Mouse (Mus musculus): ENCODE results near the gene Haus4.

The Haus4 gene

GRCm38 (mm10) chr14:54553975-54554769 is at the start of gene Haus4:
Gene Haus4 (minus strand): TSS chr14:54554616.
- DNase-seq (ENCODE audit: extremely low spot score, low spot score), result peak; percentile 92

DNA sequence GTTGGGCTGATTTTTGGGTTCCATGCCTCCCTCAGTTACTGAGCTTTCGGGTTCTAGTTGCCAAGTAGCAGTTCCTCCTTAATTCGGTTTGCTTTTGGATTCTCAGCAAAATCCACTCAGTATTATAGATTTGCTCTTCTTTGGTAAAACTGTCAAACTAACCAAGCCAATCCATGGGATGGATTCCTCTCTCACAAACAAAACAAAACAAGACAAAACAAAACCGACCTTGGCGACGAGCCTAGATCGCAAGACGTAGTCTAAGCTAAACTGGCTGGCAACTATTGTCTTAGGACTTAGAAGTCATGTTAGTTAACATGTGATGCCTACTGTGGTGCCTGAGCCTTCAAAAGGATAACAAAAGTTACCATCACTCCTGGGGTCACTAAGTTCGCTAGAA is 49.3 kb upstream of the Haus4 start:
- no peak for DNase-seq (ENCODE audit: extremely low spot score, low spot score)

- DNase-seq (ENCODE audit: extremely low spot score, low spot score), result peak; percentile 90
These were observed 48.7 kb upstream of the Haus4 start for GRCm38 (mm10) chr14:54603038-54603654.

- no peak for DNase-seq (ENCODE audit: extremely low spot score, low spot score)
These were observed 48.2 kb upstream of the Haus4 start for GRCm38 (mm10) chr14:54602613-54603012.

- no peak for DNase-seq (ENCODE audit: extremely low spot score, low spot score)
These were observed 47.2 kb upstream of the Haus4 start for GRCm38 (mm10) chr14:54601601-54602000.

GRCm38 (mm10) chr14:54597084-54597483 is 42.7 kb upstream of the Haus4 start:
- DNase-seq (ENCODE audit: extremely low spot score, low spot score), result no peak

DNA sequence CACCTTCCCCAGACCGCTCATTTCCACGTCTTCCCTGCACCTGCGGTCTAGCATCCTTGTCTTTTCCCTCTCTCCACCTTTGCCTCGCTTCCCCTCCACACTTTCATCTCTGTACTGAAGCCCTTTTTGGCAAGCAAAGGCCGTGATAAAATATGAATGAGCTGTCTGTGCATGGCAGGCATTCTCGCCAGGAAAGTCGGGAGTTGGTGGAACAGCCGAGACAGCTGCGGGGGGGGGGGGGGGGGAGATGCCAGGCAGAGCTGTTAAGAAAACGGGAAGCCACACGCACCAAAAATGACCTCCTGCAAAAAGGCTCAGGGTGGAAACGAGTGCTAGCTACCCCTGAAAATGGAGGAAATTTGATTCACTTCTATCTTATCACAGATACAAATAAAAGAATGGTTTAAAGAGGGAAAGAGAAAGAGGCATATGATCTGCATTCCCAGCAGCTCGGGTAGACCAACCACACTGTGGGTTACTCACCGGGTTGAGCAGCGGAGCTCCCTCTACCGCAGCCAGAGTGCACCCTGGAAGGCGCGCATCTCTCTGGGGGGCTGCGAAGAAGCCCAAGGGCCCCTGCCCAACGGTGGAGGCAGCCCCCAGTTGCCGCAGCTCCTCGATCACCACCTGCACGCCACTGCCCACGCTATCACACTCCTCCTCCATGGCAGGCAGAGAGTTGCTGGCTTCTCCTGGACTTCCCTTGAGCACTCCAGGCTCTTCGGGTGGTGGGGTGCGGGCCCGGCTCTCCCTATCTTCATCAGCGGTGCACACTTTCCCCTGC is 40.4 kb upstream of the Haus4 start:
- no peak for DNase-seq (ENCODE audit: extremely low spot score, low spot score)

DNA sequence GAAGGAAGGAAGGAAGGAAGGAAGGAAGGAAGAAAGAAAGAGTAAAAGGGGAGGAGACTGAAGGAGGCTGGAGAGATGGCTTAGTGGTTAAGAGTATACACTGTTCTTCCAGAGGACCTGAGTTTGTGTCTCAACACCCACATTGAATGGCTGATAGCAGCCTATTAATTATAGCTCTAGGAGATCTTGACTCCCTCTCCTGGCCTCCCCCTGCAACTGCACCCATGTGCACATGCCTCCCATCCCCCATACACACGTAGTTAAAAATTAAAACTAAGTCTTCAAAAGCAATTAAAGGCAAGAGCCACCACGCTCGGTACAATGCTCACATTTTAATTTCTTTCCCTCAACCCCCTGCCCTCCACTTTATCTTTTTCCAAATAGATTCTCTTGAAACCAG is 39.6 kb upstream of the Haus4 start:
- DNase-seq (ENCODE audit: extremely low spot score, low spot score), result no peak

DNA sequence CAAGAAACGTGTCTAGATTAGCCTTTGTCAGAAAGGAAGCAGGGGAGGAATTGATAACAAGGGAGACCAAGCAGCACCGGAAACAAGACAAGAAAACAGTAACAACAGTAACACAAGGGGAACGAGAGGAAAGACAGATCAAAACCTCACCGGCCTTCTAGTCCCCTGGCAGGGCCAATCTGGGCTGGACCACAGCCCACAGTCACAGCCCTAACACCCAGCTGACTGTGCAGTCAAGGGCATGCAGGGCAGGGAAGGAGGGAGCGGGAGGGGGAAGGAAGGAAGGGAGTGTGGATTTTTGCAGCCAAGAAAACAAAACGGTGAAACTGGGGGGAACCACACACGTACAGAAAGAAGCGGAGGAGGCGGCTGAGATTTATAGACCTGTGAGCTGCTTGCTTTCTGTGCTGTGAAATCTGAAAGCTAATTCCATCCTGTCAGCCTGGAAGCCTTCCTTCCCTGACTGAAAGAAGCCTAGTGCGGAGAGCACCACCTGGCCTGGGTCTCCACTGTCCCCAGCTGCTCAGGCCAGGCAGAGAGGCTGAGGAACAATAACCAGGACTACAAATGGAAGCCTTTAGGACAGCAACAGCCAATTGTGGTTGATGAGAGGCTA is 38.0 kb upstream of the Haus4 start:
- no peak for DNase-seq (ENCODE audit: extremely low spot score, low spot score)

DNA sequence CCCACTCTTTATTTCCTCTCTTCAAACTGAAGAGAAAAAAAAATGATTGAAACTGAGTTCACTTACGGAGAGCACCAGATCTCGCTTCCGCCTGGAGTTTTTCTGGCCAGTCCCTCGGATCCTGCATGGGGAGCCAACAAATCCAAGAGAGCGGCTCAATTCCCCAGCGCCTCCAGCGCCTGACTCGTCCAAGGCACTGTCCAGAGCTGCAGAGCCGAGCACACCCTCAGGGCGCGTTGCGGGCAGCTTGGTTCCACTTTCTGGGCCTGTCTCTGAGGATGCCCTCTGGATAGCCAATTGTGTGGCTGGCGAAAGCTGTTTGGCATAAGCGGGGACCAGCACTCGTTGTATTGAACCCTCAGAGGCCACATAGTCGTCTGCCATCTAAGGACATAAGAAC is 36.6 kb upstream of the Haus4 start:
- no peak for DNase-seq (ENCODE audit: extremely low spot score, low spot score)

DNA sequence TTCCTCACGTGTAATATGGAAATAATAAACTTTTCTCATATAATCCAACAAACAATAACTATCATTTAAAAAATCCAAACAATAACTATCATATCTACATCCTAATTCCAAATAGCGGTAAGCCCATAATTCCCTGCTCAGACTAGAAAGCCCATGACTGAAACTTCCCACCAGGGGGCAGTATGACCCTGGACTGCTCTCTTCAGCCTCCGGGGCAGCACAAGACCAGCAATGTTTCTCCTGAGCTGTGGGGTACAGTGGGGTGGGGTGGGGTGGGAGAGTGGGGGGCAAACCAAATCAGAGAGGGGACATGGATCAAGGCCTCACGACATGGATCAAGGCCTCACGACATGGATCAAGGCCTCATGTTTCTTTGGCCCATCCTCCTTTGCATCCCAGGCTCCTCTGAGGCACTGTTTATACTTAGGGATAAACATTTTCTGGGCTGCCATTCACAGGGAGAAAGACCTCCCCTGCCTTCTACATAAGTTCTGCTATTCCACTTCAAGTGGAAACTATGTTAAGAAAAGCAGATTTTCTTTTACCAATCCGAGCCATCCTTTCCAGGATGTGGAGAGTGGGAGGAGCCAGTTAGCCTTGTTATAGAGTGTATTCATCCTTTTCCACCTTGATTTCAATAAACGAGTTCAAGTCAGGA is 29.4 kb upstream of the Haus4 start:
- peak; percentile 64 for DNase-seq (ENCODE audit: extremely low spot score, low spot score)

DNA sequence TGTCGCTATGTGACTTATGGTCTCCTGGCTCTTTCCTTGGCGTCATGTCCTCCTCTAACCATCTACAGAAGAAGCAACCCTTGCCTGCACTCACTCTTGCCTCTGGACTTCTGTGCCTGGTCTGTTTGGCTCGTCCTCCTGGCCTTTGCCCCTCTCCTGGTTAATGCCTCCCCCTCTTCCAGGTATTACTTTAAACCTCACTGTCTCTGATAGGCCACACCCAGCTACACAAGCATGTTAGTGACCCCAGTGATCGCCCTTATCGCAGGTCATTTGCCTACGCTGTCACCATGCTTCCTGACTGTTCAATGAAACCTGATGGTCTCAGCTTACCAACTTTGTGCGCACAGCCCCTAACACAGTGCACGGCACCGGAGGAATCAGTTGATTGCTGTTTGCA is 28.1 kb upstream of the Haus4 start:
- no peak for DNase-seq (ENCODE audit: extremely low spot score, low spot score)

DNA sequence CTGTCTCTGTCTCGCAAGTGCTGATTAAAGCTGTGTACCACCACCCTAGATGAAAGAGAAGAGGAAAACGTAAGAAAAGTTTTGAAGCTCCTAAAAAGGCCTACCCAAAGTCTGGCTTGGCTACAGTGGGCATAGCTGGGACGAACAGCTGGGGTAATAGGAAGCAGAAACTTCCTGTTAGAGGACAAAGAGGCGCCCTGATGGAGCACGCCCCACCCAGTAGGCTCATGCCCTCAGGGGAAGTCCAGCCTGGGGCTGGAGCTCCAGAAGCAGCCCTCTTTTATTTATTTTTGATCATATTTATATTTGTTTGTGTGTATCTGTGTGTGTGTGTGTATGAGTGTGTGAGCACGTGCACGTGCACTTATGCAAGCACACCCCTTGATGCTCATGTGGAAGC is 25.2 kb upstream of the Haus4 start:
- no peak for DNase-seq (ENCODE audit: extremely low spot score, low spot score)

- no peak for DNase-seq (ENCODE audit: extremely low spot score, low spot score)
These were observed 23.6 kb upstream of the Haus4 start for GRCm38 (mm10) chr14:54578063-54578462.

GRCm38 (mm10) chr14:54577089-54577982 is 22.9 kb upstream of the Haus4 start, which contains the start of gene Ajuba:
Gene Ajuba (minus strand): TSS chr14:54577558.
- peak; percentile 96 for DNase-seq (ENCODE audit: extremely low spot score, low spot score)

- peak; percentile 77 for DNase-seq (ENCODE audit: extremely low spot score, low spot score)
These were observed 22.0 kb upstream of the Haus4 start for GRCm38 (mm10) chr14:54576241-54577088.

DNA sequence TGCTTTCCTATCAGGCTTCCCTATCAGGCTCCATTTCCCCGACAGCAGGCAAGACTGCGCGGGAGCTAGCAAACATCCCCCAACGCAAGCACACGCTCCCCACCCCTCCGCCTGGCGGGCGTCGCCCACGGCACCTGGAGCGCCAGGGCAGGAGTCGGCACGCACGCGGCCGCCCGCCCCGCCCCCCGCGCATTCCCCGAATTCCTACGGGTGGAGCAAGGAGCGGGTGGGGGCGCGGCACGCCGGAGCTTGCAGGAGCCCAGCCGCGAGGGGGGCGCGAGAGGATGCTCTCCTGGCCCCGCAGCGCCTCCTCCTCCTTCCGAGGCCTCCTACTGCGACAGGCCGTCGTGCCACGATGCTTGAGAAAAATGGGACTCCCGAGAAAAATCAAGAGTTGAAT is 21.2 kb upstream of the Haus4 start:
- peak; percentile 88 for DNase-seq (ENCODE audit: extremely low spot score, low spot score)

GRCm38 (mm10) chr14:54575031-54575430 is 20.6 kb upstream of the Haus4 start:
- DNase-seq (ENCODE audit: extremely low spot score, low spot score), result no peak

GRCm38 (mm10) chr14:54574253-54574652 is 19.8 kb upstream of the Haus4 start:
- DNase-seq (ENCODE audit: extremely low spot score, low spot score), result peak; percentile 37

Measured in neural tube, embryonic 10.5 days (tissue).